Mouse (Mus musculus) G1E-ER4 (cell line): ENCODE measurements around the gene Map6. TPM values are rescaled to one million over a fixed set of nuclear protein-coding genes. Genes with fewer than 3 reads are reported as not detected.

Experiments used
- GATA1 ChIP-seq: IDR thresholded peaks from one replicate; pipeline ENCODE4 v1.8.0; 2012; ENCODE audit warnings: low read length, inconsistent platforms
- polyA plus RNA-seq: library from polyadenylated mRNA; stranded (reverse); fragments of >175 nt; gene quantifications from 2 replicates; pipeline ENCODE4 v1.2.3, GENCODE M21; 2012

The Map6 gene
- polyA plus RNA-seq, 1 experiment = not detected

DNA sequence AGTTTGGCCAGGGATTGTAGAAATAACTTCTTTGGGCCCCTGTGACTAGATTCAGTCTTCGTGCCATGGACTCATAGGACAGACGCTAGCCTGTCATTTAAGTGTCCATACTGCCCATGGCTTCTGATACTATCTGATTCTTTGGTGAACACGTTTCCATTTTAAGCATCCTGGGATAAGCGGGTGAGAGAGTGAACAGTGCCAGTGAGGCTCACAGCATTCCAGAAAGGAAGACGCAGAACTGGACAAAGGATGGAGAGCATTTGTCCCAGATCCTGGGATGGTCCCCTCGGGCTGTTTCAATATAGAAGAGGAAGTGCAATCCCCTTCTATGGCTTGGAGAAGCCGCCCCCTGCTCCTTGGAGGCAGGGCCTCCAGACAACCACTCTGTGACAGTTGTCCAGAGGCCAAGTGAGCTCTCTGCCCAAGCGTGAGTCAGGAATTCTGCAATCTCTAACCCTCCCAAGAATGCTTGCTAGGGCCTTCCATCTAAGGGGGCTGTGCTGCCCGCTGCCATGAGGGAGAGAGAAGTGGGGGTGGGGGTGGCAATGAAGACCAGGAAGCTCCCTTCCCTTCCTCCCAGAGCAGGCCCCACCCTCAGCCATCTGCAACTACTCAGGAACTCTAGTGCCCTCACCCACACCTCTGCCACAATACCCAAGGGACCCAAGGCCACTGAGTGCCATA is 89.1 kb downstream of the Map6 start:
- TF ChIP-seq GATA1 = no peak

DNA sequence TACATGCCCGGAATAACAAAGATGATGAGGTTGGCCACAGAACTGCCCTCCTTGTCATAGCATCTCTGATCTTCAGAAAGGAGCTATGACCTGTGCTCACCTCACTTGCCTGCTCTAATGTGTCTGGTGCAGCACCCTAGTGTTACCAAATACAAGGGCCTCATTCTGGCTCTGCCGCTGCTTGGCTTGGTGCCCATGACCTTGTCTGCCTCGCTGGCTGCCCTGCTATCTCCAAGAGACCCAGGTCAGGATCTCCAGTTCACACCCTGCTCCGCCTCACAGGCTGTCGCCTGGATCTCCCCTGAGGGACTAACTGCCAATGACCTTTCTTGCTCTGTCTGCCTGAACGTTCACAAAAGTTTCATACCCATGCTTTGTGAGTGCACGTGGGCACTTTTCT is 90.0 kb downstream of the Map6 start:
- TF ChIP-seq GATA1 = no peak

DNA sequence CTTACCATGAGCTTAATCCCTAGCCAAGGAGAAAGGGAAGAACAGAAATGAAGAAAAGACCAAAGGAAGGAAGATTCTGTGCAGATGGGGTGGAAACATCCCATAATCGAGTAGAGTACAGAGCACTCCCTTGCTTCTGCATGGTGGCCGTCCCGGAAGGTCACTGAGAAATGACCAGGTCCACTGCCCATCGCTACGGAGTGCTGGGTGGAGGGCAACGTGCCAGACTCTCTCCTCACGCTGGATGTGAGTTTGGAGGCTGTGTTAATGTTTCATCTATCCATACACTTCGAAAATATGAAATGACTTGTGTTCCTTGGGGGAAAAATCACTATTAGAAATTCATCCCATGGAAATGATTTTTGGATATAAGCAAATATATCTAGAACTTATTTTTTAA is 91.1 kb downstream of the Map6 start:
- TF ChIP-seq GATA1 = no peak

DNA sequence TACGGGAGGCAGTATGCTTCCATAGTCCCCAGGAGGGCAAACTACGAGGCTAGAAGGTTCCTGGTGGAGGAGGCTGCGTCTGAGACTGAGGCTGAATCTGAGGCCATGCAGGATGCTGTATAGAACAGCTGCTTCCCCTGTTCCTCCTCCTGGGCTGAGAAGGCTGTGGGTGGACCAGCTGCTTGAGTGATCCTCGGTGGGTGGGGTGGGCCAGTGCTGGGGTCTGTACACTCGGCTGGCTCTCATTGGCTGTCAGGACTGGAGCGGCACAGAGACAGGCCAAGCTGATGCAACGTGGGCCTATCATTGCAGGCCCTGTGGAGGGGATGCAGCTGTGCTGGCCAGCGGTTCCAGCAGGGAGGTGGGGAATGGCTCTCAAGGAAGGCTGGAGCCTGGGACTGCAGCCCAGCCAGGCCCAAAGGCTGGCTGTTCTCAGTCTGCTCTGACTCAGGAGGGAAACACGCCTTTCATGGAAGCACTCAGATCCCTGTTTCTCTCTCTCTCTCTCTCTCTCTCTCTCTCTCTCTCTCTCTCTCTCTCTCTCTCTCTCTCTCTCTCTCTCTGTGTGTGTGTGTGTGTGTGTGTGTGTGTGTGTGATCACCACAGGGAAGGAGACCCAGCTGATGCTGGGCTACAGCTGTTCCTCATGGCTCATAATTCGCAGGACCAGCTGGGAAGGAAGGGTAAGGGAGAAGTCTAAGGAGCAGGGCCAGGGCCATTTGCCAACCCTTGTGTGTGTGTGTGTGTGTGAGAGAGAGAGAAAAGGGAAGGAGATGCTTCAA is 93.0 kb downstream of the Map6 start:
- no peak for TF ChIP-seq GATA1

DNA sequence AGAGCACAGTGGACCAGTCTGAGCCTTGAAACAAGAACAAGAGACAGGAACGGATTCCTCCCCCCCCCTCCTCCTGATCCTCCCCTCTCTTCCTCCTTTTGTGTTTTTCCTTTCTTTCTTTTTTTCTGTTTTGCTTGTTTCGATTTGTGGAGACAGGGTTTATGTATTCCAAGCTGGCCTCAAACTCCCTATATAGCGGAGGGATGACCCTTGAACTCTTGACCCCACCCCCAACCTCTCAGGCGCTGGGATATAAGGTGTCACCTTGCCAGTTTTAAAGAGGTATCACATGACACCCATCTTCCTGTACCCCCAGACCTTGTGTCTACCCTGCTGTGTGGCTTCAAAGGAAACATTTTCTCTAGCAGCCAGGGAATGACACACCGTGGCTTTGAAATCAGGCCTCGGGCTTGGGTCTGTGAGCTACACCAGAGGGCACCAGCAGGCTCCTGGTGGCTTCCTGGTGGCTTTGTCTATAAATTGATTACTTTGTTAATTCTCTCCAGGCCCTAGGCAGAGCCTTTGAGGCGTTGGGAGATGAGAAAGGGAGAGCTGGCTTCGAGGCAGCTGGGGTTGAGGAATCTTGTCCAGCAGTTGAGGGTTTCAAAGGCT is 93.7 kb downstream of the Map6 start:
- no peak for TF ChIP-seq GATA1

DNA sequence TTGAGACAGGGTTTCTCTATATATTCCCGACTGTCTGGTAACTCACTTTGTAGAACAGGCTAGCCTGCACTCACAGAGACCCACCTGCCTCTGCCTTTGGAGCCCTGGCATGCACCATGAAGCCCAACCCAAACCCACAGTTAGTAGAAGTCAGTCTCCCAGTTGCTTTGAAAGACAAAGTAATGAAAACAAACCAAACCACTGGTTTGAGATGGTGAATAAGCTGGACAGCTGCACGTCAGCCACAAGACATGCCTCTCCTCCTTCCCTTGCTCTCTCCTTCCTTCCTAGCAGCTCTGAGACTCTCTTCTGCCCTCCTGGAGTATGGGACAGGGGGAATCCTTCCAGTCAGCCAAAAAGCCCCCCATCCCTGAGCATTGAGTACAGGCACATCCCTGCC is 94.9 kb downstream of the Map6 start:
- TF ChIP-seq GATA1 = no peak

DNA sequence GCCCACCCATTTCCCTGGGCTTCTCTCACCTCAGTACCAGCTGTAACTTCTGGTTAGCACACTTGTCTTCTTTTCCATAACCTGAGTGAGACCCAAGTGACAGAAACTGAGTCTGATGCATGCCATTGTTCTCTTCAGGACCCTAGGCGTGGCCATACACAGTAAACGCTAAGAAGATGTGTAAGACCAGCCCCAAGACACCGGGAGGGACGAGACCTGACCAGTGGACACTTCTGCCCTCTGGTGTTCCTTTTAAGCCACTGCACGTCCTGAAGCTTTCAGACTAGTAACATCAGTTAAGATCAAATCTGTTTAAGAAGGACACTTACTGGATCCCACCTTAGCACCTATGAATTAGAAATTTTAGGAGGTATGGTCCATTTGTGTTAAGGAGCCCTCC is 97.8 kb downstream of the Map6 start:
- TF ChIP-seq GATA1 = no peak

DNA sequence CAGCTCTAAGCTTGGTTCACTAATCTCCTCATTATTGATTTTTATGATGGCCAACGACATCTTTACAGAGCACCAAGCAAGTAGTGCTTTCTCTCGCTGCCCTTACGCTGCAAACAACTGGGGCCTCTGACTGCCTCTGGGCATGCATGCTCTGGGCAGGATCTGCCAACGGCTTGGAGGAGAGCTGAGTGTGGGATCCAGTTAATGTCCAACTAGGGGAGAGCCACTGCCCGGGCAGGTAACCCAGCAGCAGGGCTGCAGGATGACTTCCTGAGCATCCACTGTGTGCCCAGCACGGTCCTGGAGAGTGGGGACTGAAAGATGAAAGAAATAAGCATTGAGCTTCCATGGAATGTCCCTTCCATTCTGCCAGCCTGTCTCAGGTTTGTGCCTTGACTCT is 99.5 kb downstream of the Map6 start:
- no peak for TF ChIP-seq GATA1

DNA sequence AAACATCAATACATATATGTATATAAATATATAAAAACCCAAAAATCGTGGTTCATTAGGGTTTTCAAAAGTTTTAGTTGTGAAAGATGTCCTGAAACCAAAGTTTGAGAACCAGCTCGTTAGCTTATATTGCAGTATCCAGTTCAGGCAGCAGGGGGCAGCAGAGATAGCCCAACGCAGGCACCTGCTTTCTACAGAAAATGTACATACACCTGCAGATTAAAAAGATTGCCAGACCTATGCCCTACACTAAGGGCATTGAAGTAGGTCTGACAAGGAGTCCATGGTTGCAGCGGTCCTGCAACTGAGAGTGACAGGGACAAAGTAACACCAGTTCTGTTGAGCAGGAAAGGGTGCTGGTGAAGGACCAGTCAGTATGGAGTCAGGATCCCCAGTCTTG is 108.2 kb downstream of the Map6 start:
- TF ChIP-seq GATA1 = no peak

DNA sequence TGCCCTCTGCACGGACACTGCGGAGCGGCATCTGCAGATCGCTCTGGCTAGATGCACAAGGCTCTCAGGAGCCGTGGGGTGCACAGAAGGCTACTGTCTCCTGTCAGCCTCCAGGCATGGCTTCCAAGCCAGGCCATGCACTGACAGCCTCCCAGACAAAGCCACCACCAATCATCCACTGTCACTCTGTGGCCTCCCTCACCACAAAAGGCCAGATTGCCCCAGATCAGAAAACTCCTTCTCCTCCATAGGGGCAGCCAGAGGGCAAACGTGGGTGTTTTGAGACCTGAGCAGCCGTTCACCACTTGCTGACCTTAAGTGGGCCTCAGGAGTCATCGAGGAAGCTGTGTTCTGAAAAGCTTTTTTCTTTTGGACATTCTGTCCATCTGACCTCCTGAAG is 111.6 kb downstream of the Map6 start:
- no peak for TF ChIP-seq GATA1

DNA sequence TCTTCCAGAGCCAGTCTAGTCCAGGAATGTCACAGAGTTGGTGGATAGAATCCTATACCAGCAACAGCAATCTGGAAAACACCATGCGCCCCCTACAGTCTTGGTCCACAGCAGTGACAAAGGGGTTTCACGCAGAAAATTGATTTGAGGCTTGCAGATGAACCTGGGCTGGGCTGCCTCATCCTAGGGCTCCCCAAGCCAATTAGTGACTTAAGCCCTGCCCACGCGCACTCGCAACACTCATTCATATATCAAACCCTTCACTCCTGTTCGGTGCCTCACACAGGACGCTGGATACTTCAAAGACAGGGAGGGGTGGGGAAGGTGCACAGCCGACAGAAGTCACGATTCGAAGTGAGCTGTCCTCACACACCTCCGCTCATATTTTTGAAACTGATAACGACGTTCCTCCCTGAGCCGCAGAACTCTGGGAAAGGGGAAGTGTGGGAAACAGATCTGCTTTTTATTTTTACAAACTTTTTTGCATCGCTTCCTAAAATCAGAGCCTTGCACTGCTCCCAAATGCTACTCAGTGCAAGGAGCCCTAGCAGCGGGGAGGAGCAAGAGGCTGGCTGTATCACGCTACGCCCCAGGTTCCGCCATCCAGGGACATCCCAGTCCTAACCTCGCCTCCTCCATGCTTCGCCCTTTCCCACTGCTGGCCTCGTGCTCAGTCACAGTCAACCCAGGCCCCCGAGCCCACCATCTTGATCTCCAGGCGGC is 113.4 kb downstream of the Map6 start:
- no peak for TF ChIP-seq GATA1

DNA sequence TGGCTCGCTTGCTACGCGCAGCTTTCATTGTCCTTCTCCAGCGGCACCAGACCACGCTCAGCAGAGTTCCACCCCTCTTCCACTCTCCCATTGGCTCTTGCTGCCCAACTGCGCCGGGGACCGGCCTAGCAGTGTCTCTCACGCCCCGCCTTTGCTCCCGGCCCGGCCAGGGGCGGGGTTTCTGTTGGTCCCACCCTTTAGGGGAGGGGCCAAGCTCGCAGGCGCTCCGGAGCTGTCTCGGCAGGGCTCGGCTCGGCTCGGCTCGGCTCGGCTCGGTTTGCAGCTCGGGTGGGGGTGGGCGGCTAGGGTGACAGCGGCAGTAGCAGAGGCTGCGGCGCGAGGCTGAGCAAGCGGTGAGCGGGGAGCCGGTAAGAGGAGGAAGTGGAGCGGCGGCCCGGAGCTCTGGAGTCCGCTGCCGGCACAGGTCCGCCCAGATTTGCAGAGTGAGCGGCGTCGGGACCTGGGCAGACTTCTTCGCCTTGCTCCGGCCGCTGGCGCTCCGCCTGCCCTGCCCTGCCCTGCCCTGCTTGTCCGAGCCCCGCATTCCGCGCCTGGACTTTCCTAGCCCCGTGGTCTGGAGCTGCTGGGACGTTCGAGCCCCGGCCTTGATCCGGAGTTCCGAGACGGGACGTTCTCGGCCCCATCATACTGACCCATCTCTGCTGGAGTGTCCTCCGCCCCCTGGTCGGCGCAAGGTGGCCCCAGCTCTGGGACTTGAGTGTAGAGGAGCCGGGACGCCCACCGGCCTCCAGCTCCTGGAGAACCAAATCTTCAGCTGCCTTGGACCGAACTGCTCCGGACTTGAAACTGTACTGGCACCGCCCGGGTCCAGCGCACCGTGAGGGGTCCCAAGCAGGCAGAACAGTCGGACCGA is 114.2 kb downstream of the Map6 start, which contains the start of gene Gdpd5:
Gene Gdpd5 (plus strand): TSS at position 201 of the 874 bp plus-strand sequence.
- TF ChIP-seq GATA1 = no peak

DNA sequence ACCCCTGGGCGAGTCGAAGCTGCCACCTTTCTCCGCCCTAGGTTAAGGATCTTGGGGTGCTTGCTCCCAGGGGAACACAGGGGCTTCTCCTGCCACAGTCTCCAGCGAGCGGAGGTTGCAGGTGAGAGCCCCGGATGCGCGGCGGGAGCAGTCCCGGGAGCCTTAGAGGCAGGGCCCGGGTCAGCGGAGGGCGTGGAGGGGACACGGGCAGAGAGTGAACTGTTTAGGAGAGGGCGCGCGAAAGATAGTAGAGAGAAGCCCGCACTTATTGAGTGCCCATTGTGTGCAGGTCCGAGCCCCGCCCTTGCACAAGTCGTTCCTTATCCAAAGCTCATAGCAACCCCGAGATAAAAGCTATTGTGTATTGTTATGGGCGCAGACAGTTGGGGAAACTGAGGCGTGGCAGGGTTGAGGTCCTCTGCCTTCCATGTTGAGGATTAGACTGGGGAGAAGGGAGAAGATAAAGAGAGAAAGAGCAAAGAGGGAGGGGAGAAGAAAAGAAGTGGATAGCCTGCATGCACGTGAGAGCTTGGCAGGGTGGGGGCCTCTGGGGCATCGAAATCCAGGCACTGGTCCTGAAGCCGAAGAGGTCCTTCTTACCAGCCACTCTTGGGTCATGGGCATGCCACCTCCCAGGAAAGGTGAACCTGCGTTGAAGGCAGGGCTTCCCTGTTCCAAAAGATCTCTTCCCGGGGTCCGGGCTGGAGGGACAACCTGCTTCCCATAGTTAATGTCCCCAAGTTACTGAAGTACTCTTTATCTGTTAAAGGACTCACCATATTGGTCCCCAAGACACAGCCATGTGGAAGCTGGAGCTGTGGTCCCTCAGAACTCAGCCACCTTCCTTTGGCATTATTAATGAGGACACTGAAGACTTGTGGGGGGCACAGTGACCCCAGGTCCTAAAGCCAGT is 115.1 kb downstream of the Map6 start:
- no peak for TF ChIP-seq GATA1

DNA sequence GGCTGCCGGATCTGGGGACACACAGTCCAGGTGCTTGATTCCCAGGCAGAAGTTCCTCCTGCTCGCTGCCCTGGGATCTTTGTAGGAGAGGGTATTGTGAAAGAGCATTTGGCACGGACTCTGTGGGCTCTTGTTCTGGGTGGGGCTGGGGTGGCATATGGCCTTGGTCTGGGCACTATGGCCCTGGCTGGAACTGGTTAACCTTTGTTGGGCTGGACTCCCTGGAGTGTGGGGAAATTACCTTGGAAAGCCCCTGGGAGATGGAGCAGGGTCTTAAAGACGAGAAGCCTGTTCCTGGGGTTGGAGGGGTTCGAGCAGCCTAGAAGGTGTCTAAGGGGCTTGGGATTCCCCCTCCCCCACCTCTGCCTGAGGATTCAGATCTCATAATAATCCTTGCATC is 116.0 kb downstream of the Map6 start:
- TF ChIP-seq GATA1 = no peak
